Mouse (Mus musculus): ENCODE data around the gene Kctd18. TPM values are rescaled to one million over a fixed set of nuclear protein-coding genes. Genes with fewer than 3 reads are reported as not detected.

Kctd18 gene
- polyA plus RNA-seq, 1 experiment = 3.6 TPM

DNA sequence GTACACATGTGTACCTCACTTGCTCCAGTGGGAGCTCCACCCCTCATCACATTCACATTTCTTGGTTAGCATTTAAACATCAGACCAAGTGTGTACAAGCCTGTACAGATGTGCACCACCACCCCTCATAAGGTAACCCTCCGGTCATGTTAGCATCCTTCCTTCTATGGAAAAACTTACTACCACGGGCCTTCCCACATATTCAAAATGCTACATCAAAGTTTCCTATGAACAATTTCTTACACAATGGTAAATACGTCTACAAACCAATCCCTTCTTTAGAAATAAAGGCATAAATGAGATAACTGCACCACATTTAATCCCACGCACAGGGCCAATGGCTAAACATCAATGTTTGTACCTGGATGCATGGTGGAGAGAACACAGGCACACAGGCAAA, 66.2 kb downstream of the Kctd18 start:
- H3K27ac ChIP-seq (replicated peaks; ENCODE audit: low read depth, low read length) = no peak overlapping the region
- H3K4me1 ChIP-seq (ENCODE audit: control insufficient read depth, insufficient read depth, insufficient read length, low read length) = no peaks in the 10 kb centered on the region
- no peak overlapping the region for H3K4me3 ChIP-seq (ENCODE audit: insufficient read depth, low read depth, low read length)

DNA sequence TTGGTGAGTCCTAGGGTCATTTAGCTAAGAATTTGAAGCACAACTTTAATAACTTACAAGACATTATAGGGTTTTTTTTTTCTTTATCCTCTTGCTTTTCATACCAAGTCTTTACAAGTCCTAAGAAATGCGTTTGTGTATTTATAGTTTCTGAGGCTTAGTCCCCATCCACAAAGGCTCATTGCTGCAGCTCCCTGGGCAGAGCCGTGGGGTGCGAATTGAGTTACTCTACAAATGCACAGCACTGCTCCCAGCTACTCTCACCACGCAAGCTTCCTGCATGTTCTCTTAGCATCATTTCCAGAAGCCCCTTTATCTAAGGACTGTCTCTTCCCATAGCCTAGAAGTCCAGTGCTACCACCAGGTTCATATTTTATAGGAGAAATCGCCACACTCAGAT, 69.0 kb downstream of the Kctd18 start:
- no peaks in the 10 kb centered on the region for H3K4me1 ChIP-seq (ENCODE audit: control insufficient read depth, insufficient read depth, insufficient read length, low read length)
- no peak overlapping the region for H3K27ac ChIP-seq (replicated peaks; ENCODE audit: low read depth, low read length)
- H3K4me3 ChIP-seq (ENCODE audit: insufficient read depth, low read depth, low read length) = no peak overlapping the region

DNA sequence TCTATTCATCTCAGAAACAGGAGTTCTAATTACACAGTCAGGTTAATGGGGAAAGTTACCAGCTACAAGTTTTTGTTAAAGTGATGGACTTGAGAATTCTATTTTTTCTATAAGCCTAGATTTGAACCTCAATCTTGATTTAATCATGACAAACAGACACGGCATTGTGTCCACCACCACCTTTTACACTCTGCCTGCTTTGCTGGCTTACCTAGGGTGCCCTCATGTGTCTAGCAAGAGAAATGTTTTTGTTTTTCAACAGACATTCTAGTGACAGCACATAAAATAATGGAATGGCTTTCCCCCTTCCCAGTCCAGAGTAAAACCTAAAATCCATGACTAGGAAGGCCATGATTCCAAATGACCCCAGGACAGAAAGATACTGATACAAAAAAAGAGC, 69.6 kb downstream of the Kctd18 start:
- Histone ChIP-seq H3K4me1 (ENCODE audit: control insufficient read depth, insufficient read depth, insufficient read length, low read length) (no peaks in the 10 kb centered on the region), H3K27ac (replicated peaks; ENCODE audit: low read depth, low read length) (no peak overlapping the region), H3K4me3 (ENCODE audit: insufficient read depth, low read depth, low read length) (no peak overlapping the region)

DNA sequence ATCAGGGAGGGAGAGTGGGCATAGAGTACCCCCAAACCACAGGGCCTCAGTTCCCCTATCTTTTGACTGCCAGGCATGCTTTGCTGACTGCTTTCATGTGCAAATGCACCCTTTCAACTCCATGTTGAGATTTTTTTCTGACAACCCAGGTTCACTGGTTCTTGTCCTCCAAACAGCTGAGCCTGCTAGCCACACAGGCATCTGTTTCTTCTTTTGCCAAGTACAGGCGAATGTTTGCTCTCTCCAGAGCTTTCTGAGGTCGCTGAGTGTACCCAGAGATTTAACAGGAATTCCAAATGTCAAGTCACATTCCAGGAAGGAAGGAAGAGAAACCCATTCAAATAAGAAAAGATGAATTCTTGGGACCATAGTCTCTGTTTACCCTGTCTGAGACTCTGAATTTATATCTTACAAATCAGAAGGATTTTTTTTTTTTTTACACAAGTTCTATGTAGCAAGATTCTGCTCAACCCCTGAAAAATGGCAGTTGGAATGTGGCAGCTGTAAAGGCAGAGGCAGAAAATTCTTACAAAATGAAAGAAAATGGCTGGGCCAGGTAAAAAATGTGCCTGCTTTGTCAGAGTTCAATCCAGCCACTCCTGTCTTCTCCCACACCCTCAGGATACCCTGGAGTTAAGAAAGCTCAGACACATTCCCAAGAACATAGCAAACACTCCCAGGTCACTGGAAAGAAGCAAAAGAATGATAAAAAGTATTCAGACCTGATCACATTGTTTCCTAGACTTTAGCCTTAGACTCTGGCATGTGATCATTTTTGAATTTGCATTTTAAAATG, 71.0 kb downstream of the Kctd18 start:
- H3K27ac ChIP-seq (replicated peaks; ENCODE audit: low read depth, low read length) = no peak overlapping the region
- no peak overlapping the region for H3K4me3 ChIP-seq (ENCODE audit: insufficient read depth, low read depth, low read length)
- H3K4me1 ChIP-seq (ENCODE audit: control insufficient read depth, insufficient read depth, insufficient read length, low read length) = no peaks in the 10 kb centered on the region

DNA sequence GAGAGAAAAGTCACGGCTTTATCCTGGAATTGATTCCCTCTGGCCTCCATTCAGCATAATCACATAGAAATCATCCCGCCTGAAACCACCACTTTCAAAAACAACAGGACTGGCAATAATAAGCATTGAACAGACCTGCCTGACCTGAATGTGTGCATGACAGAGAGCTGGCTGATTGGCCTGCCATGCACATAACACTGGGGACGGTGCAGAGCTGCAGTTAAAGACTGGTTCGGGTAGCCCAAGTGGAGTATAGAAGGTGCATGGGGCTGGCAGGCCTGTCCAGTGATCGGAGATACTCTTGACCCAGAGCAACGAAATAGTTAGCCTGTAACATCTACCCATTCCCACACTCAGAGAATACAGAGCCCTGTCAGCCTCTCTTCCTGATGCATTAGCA, 76.5 kb downstream of the Kctd18 start:
- Histone ChIP-seq H3K4me1 (ENCODE audit: control insufficient read depth, insufficient read depth, insufficient read length, low read length) (no peaks in the 10 kb centered on the region), H3K4me3 (ENCODE audit: insufficient read depth, low read depth, low read length) (no peak overlapping the region), H3K27ac (replicated peaks; ENCODE audit: low read depth, low read length) (no peak overlapping the region)

DNA sequence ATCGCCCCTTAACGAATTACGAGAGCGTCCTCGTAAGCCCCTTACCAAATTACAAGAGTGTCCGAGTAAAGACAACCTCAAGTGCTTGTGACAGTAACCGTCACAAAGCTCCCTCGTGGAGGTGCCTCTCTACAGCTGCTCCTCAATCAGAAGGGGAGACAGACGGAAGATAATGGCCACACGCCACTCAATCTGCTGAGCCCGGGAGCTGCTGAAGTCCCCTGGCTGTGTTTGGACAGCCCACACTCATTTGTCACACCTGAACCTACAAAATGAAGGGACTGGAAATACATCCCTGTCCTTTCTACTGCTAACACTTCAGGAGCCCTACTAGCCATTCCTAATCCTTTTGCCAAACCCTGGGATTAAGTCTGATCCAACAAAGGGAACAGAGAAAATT, 77.0 kb downstream of the Kctd18 start:
- Histone ChIP-seq H3K27ac (replicated peaks; ENCODE audit: low read depth, low read length) (no peak overlapping the region), H3K4me1 (ENCODE audit: control insufficient read depth, insufficient read depth, insufficient read length, low read length) (no peaks in the 10 kb centered on the region), H3K4me3 (ENCODE audit: insufficient read depth, low read depth, low read length) (no peak overlapping the region)

DNA sequence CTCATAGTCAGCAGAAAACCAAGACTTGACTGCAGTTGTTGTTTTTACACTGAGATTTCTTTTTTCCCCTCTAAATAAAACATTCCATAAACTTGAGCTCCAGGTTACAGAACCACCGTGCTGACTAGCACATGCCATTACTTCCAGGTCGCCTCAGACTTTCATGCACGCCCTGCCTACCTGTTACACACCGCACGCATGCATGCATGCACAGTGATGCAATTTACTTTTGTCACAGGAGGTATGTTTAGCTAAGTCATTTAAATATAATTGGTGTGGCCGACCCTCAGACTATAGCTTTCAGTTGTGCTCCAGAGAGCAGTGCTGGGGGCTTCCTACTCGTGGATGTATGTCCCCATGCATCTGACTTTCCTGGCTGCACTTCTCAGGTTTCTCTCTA, 77.7 kb downstream of the Kctd18 start:
- H3K4me1 ChIP-seq (ENCODE audit: control insufficient read depth, insufficient read depth, insufficient read length, low read length) = no peaks in the 10 kb centered on the region
- H3K27ac ChIP-seq (replicated peaks; ENCODE audit: low read depth, low read length) = no peak overlapping the region
- H3K4me3 ChIP-seq (ENCODE audit: insufficient read depth, low read depth, low read length) = no peak overlapping the region

DNA sequence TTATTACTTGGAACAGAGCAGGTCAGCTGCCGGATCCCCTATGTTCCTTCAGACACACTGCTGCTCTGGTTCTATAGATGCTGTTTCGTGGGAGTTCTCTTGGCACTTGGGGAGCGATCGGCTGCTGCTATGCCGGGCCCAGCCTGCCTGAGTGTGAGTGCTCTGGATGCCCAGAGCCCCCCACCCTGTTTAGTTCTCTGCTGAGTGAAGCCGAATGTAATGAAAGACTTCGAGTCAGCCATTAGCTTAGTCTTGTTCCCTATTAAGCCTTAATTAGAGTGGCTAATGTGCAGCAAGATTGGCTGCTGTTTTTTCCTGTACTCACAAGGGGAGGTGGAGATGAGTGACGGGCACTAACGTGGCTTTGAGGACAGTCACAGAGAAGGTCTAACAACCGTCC, 78.1 kb downstream of the Kctd18 start:
- H3K4me1 ChIP-seq (ENCODE audit: control insufficient read depth, insufficient read depth, insufficient read length, low read length) = no peaks in the 10 kb centered on the region
- no peak overlapping the region for H3K27ac ChIP-seq (replicated peaks; ENCODE audit: low read depth, low read length)
- no peak overlapping the region for H3K4me3 ChIP-seq (ENCODE audit: insufficient read depth, low read depth, low read length)

DNA sequence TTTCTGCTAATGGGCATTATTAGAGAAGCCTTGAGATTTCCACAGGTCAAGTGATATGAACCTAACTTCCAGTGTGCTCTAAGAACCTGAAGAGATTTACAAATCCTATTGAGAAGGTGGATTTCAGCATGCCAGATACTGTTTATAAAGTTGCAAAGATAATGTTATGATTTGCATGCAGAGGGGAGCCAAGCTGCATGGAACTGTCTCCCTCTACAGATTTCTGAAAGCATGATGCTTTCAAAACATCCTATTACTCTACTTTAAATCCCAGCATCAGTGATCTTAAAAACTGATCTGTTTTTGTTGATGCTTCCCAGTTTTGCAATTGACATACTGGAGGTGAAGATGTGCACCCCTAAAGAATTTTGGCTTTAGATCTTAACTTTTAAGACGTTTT, 84.5 kb downstream of the Kctd18 start:
- Histone ChIP-seq H3K4me1 (ENCODE audit: control insufficient read depth, insufficient read depth, insufficient read length, low read length) (no peaks in the 10 kb centered on the region), H3K4me3 (ENCODE audit: insufficient read depth, low read depth, low read length) (no peak overlapping the region), H3K27ac (replicated peaks; ENCODE audit: low read depth, low read length) (no peak overlapping the region)

DNA sequence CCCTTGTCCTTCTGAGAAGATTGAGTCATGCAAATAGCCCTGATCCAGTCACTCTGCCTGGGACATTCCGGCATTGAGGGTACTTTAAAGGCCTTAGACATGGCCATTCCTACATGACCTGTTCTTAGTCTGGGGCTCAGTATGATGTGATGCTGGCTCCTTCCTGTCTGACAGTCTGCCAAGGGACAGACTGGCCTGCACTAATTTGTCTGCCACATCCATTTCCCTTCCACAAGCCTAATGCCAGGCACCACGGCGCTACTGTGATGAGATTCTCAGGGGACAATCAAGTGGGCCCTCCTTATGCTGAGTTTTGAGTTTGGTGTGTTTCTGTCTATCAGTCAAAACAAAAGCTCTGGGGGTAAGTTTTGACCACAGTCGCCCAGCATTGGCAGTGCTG, 100.2 kb downstream of the Kctd18 start:
- Histone ChIP-seq H3K4me3 (ENCODE audit: insufficient read depth, low read depth, low read length) (no peak overlapping the region), H3K27ac (replicated peaks; ENCODE audit: low read depth, low read length) (no peak overlapping the region), H3K4me1 (ENCODE audit: control insufficient read depth, insufficient read depth, insufficient read length, low read length) (no peaks in the 10 kb centered on the region)

DNA sequence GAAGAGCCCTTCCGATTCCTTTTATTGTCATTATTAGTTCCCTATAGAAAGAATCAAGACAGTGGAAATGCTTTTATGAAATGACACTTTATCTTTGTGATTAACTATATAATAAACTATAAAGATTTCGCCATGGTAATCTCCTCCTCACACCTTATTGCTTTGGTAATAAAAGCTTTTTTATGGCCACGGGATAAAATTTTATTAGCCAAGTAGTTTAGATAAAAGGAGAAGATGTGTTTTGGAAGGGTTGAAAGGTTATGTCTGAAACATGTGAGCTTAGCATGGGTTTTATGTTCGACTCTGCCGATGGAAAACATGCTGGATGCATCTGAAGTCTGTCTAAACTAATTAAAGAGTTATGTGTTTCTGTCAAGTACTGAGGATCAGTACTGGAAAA, 101.4 kb downstream of the Kctd18 start:
- H3K27ac ChIP-seq (replicated peaks; ENCODE audit: low read depth, low read length) = no peak overlapping the region
- H3K4me1 ChIP-seq (ENCODE audit: control insufficient read depth, insufficient read depth, insufficient read length, low read length) = no peaks in the 10 kb centered on the region
- no peak overlapping the region for H3K4me3 ChIP-seq (ENCODE audit: insufficient read depth, low read depth, low read length)

DNA sequence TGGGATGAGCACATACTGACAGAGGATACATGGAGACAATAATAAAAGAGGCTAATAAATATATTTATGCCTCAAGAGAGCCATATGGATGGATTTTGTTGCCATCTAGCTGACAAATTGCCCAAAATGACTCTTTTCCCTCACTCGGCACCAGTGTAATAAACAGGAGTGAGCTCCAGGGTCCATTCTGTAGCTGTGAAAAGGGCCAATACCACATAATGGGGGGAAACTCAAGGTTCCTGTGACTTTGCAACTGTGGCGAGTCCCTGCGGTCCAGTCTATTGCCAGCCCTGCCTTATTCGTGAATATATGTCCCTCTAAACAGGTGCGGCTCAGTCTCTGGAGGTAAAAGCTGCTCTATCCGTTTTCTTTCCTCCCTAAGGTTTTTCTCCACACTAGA, 107.2 kb downstream of the Kctd18 start:
- H3K4me3 ChIP-seq (ENCODE audit: insufficient read depth, low read depth, low read length) = no peak overlapping the region
- H3K27ac ChIP-seq (replicated peaks; ENCODE audit: low read depth, low read length) = no peak overlapping the region
- no peaks in the 10 kb centered on the region for H3K4me1 ChIP-seq (ENCODE audit: control insufficient read depth, insufficient read depth, insufficient read length, low read length)

DNA sequence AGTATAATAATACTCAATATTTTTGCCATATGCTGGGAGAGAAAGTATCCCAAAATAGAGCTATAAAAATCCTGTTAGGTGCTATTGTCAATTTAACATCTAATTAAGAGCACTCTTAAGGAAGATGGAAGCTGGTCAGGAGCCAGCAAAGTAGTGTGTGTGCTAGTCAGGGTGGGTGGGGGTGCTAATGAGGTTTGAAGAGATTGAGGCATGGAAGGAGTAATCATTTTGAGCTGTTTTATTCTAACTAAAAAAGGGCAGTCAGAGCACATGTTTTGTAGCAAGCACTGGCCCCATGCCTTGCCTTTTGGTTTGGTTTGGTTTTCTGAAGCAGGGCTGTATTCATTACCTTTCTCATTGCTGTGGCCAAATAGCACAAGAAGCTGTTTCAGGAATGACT, 112.4 kb downstream of the Kctd18 start:
- no peaks in the 10 kb centered on the region for H3K4me1 ChIP-seq (ENCODE audit: control insufficient read depth, insufficient read depth, insufficient read length, low read length)
- H3K4me3 ChIP-seq (ENCODE audit: insufficient read depth, low read depth, low read length) = no peak overlapping the region
- no peak overlapping the region for H3K27ac ChIP-seq (replicated peaks; ENCODE audit: low read depth, low read length)

DNA sequence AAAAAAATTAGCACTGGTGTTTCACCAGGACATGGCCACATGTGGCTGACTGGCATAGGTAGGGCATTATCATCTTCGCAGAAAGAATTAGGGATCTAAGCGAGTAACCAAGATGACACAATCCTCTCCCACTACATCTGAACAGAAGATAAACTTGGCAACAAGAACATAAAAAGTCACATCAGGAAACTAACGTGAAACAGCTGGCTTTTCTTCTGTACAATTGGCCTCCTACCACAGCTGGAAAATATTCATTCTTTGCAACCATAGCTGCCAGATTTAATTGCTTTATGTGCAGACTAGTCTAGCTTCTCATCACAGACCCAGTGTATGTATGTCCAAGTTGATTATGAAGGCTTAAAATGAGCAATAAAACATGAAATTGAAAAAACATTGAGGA, 112.8 kb downstream of the Kctd18 start:
- Histone ChIP-seq H3K4me1 (ENCODE audit: control insufficient read depth, insufficient read depth, insufficient read length, low read length) (no peaks in the 10 kb centered on the region), H3K4me3 (ENCODE audit: insufficient read depth, low read depth, low read length) (no peak overlapping the region), H3K27ac (replicated peaks; ENCODE audit: low read depth, low read length) (no peak overlapping the region)
